Mouse (Mus musculus) thymus, adult 2 months (tissue): ENCODE measurements around the gene Psmc3. TPM values are rescaled to one million over a fixed set of nuclear protein-coding genes. Genes with fewer than 3 reads are reported as not detected.

ENCODE experiments used
- DNase-seq: peaks from one replicate; pipeline ENCODE4 v3.0.0; 2021
- H3K27ac ChIP-seq: fragments of 200-500 bp; 2 replicates; pipeline ENCODE4 v1.5.1; 2012; ENCODE audit warnings: low read length, control low read depth; ENCODE audit not compliant: control insufficient read depth, insufficient read depth
- H3K27me3 ChIP-seq: fragments of 200-500 bp; 2 replicates; pipeline ENCODE4 v1.6.1; 2012; ENCODE audit warnings: mild to moderate bottlenecking, low read length, moderate library complexity, mixed read lengths; ENCODE audit not compliant: control insufficient read depth, insufficient read depth
- H3K36me3 ChIP-seq: fragments of 200-500 bp; 2 replicates; pipeline ENCODE4 v1.6.1; 2012; ENCODE audit warnings: mild to moderate bottlenecking, low read length, moderate library complexity; ENCODE audit not compliant: control insufficient read depth, insufficient read depth
- H3K4me1 ChIP-seq: fragments of 200-500 bp; replicated peaks from 2 replicates; pipeline ENCODE4 v1.6.1; 2012; ENCODE audit warnings: low read length; ENCODE audit not compliant: control insufficient read depth, insufficient read depth
- H3K4me3 ChIP-seq: fragments of 200-500 bp; 2 replicates; pipeline ENCODE4 v1.5.1; 2012; ENCODE audit warnings: mild to moderate bottlenecking, low read length, control low read depth, moderate library complexity; ENCODE audit not compliant: control insufficient read depth, insufficient read depth
- CTCF ChIP-seq: fragments of 200-500 bp; IDR thresholded peaks from 2 replicates; pipeline ENCODE4 v1.5.1; 2012; ENCODE audit warnings: mild to moderate bottlenecking, control low read depth, low read length, moderate library complexity, borderline replicate concordance; ENCODE audit not compliant: control insufficient read depth, poor library complexity, insufficient read depth; ENCODE audit errors: extremely low read depth
- POLR2A ChIP-seq: fragments of 200-500 bp; IDR thresholded peaks from 2 replicates; pipeline ENCODE4 v1.6.1; 2012; ENCODE audit warnings: mild to moderate bottlenecking, low read length, control low read depth, moderate library complexity; ENCODE audit not compliant: control insufficient read depth, poor library complexity, insufficient read depth; ENCODE audit errors: extremely low read depth
- WGBS: fragments of 180-500 bp; shearing (Covaris S2); methylation state at CpG from one replicate; pipeline ENCODE4 v1.1.7; 2018; 5-methylcytosine and 5-hydroxymethylcytosine counted together
- polyA plus RNA-seq: library from polyadenylated mRNA; depleted of rRNA; stranded (reverse); fragments of >200 nt; gene quantifications from 2 replicates; pipeline ENCODE4 v1.2.3, GENCODE M21; 2012

Gene Psmc3
- polyA plus RNA-seq, 1 experiment = 114 TPM

GRCm38 (mm10) chr2:91061849-91062481, 8.2 kb downstream of the Psmc3 start:
- DNase-seq = no peak
- no peak for TF ChIP-seq POLR2A
- TF ChIP-seq CTCF = no peak
- H3K4me1 ChIP-seq = no peaks in the 10 kb centered on the region
- H3K36me3 ChIP-seq = peaks cover 44% of the 10 kb centered on the region
- H3K27me3 ChIP-seq = no peaks in the 10 kb centered on the region
- H3K4me3 ChIP-seq = no peak overlapping the region
- WGBS = 92% methylated on average over 6 of the region's 6 CpGs
- no peak overlapping the region for H3K27ac ChIP-seq

GRCm38 (mm10) chr2:91062779-91063606, 9.2 kb downstream of the Psmc3 start:
- Histone ChIP-seq H3K27ac (no peak overlapping the region), H3K27me3 (no peaks in the 10 kb centered on the region), H3K36me3 (peaks cover 33% of the 10 kb centered on the region), H3K4me3 (no peak overlapping the region), H3K4me1 (no peaks in the 10 kb centered on the region)
- no peak for TF ChIP-seq CTCF
- TF ChIP-seq POLR2A = no peak
- no peak for DNase-seq
- WGBS = 97% methylated on average over 16 of the region's 16 CpGs

- TF ChIP-seq CTCF (no peak), POLR2A (no peak)
- H3K27ac ChIP-seq = no peak overlapping the region
- WGBS = 96% methylated on average over 6 of the region's 6 CpGs
- no peak for DNase-seq
- no peaks in the 10 kb centered on the region; the same call in 1 of the 2 replicates for H3K4me1 ChIP-seq
- H3K4me3 ChIP-seq = no peak overlapping the region
- no peaks in the 10 kb centered on the region for H3K27me3 ChIP-seq
- peaks cover 23% of the 10 kb centered on the region for H3K36me3 ChIP-seq
These were observed 10.4 kb downstream of the Psmc3 start for GRCm38 (mm10) chr2:91064211-91064610.

DNA sequence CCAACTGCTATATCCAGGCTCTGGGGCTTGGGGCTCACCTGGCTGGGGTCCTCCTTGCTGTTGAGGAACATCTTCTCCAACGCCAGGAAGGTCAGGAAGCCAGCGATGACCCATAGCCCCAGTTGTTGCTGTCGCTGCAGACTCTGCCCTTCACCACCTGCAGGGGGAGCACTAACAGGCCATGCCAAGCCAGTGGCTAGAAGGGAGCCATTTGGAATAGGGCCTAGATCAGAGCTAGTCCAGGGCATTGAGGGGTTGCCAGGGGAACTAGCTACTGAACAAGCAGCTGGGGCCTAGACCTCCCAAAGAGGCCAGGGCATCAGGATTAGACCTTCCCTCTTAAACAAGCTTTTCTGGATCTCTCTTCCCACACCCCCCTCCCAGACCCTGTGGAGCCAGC, 11.7 kb downstream of the Psmc3 start:
- WGBS = 59% methylated on average over 3 of the region's 3 CpGs
- TF ChIP-seq CTCF = peak; percentile 81
- no peak for TF ChIP-seq POLR2A
- Histone ChIP-seq H3K4me1 (no peaks in the 10 kb centered on the region; the same call in 1 of the 2 replicates), H3K27ac (no peak overlapping the region), H3K27me3 (no peaks in the 10 kb centered on the region), H3K4me3 (no peak overlapping the region), H3K36me3 (peaks cover 13% of the 10 kb centered on the region)
- DNase-seq = peak; percentile 61

DNA sequence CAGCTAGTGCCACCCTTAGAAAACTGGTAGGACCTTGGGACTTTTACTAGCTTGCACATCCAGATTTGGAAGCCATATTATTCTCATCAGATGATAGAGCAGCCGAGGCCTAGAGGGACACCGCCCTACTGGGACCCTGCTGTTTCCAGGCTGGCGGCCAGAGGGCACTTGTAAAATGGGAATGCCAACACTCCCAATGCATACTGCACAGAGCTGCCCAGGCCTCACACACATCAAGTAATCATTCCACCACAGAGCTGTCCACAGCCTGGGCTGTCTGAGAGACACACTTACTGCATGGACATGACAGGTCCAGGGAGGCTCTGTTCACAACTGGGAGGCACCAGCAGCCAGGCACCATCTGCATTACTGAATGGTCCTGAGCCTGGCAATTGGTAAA, 12.6 kb downstream of the Psmc3 start:
- TF ChIP-seq CTCF = no peak
- TF ChIP-seq POLR2A = no peak
- WGBS = 96% methylated on average over 3 of the region's 3 CpGs
- Histone ChIP-seq H3K27ac (no peak overlapping the region), H3K4me1 (peaks cover 4% of the 10 kb centered on the region), H3K27me3 (no peaks in the 10 kb centered on the region), H3K4me3 (no peak overlapping the region), H3K36me3 (peaks cover 9% of the 10 kb centered on the region)
- DNase-seq = no peak

DNA sequence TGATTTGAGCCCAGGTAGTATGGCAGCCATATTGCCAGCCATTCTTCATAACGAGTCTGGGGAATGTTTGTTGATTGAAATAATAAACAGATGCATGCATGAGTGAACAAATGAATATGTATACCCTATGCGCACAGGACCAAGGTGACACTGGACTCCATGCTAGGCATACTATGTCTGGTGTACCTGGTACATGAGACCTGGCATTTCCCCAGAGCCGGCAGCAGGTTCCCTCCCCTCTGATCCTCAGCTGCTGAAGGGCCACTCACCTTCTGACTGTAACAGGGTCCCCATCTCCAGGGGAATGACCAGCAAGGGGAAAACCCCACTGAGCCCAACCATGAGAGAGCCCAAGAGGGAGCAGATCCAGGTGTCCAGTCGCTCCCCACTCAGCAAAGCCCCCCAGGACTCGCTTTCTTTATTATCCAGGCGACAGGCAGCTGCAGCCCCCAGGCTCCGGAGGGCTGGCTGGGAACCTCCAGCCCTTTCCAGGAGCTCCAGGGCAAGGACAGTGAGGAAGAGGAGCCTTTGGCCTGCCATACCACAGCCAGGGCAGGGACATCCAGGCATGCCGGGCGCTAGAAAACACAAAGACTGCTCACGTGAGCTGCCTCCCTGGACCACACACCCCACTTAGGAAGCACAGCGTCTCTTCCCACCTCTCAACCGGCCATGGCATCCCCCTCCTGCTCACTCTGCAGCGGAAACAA, 14.5 kb downstream of the Psmc3 start:
- no peak overlapping the region for H3K27ac ChIP-seq
- H3K27me3 ChIP-seq = no peaks in the 10 kb centered on the region
- no peak for DNase-seq
- H3K36me3 ChIP-seq = no peaks in the 10 kb centered on the region; the same call in 1 of the 2 replicates
- H3K4me1 ChIP-seq = peaks cover 4% of the 10 kb centered on the region
- TF ChIP-seq CTCF (no peak), POLR2A (no peak)
- H3K4me3 ChIP-seq = no peak overlapping the region
- WGBS = 93% methylated on average over 13 of the region's 13 CpGs
